Mouse (Mus musculus) spleen, adult 2 months (tissue): Measurements from ENCODE around the gene Fam104a.

ENCODE experiments used
- CTCF ChIP-seq: fragments of 200-500 bp; IDR thresholded peaks from 2 replicates; pipeline ENCODE4 v1.5.1; 2011; ENCODE audit warnings: mild to moderate bottlenecking, inconsistent platforms; ENCODE audit not compliant: insufficient read depth, insufficient read length, insufficient replicate concordance; ENCODE audit errors: extremely low read depth
- POLR2A ChIP-seq: fragments of 200-500 bp; IDR thresholded peaks from 2 replicates; pipeline ENCODE4 v1.6.1; 2011; ENCODE audit warnings: low read depth, low read length, inconsistent platforms

DNA sequence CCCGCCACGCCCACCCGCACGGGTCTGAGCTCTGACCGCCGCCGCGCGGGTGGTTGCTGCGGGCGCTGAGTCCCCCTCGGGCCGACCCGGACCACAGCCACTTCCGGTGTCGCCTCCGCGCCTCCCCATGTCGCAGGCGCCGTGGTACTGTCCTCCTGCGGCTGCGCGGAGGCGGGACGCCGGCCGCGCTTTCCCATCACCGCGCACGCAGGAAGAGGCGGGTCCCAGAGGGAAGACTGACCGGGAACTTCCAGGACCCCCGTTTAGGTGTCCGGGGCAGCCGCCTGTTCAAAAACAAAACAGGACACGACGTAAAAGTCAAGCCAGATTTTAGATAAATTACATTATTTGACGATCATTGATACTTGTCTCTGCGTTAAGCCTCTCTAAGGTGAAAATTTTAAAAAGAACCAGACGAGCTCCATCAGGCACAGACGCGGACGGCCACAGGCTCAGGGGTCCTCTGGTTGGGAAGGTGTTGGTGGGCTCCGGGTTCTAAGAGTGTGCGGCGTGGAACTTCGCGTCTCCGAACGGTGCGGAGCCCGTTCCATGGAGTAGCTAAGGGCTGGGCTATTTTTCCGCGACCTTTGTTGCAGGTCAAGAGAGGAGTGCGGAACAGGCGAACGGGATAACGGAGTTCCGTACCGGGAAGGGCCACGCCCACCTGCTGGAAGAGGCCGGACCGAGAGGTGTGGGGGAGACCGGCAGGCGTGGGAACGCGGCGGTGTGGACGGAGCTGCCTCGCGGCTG, at the start of gene Fam104a, which contains the start of gene D11Wsu47e:
- TF ChIP-seq CTCF (no peak), POLR2A (peak; percentile 59)
